Mouse (Mus musculus) bone marrow macrophage, adult 2 months (primary cell): ENCODE results near the gene Rab40c.

ENCODE experiments used
- CTCF ChIP-seq: IDR thresholded peaks from 2 replicates; pipeline ENCODE4 v1.5.1; 2012; ENCODE audit warnings: low read depth, mild to moderate bottlenecking, low read length, moderate library complexity
- POLR2A ChIP-seq: IDR thresholded peaks from 2 replicates; pipeline ENCODE4 v1.6.1; 2012; ENCODE audit warnings: mild to moderate bottlenecking, low read depth, low read length, borderline replicate concordance

GRCm38 (mm10) chr17:25878611-25879180, 40.8 kb downstream of the Rab40c start:
- TF ChIP-seq POLR2A (no peak), CTCF (no peak)
